Mouse (Mus musculus) small intestine, adult 2 months (tissue): ENCODE measurements at regions not wholly inside any gene's neighbourhood (a gene's known extent, or its start where the extent isn't known, plus 50 kb on each side); places are given as distances from the start of the nearest gene placed in this dataset.

Experiments
- CTCF ChIP-seq: fragments of 200-500 bp; IDR thresholded peaks from 2 replicates; pipeline ENCODE4 v1.5.1; 2012; ENCODE audit warnings: low read depth, mild to moderate bottlenecking, control low read depth, inconsistent platforms, low read length, moderate library complexity, mixed read lengths; ENCODE audit not compliant: insufficient replicate concordance, insufficient read length; ENCODE audit errors: extremely low read depth
- POLR2A ChIP-seq: fragments of 200-500 bp; IDR thresholded peaks from 2 replicates; pipeline ENCODE4 v1.6.1; 2012; ENCODE audit warnings: low read depth, mild to moderate bottlenecking, control low read depth, inconsistent platforms, low read length, moderate library complexity

DNA sequence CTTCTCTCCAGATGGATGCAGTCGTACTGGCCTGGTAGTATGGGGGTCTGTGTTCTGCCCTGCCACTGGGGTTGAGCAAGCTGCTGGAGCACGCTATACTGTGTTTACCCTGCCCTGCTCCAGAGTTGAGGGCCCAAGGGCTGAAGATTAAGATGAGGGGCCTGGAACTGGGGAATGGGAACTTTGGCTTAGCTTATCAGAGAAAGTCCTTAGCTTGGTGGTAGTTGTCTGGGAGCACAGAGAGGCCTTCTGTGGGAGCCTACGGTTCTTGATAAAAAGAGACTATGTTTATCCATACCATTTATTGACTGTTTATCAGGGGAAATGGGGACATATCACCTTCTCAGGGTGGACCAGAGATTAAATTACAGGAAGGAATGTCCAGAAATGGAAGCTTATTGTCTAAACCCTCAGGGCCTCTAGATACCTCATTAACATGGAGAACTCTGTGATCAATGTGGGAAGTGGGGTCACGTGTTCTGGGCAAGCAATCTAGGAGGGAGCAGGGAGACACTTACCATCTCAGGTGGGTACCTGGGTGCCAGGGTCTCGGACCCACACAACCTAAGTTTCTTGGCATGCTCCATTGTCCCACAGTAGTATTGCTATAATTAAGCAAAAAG, 58.7 kb downstream of the Mycn start:
- TF ChIP-seq POLR2A: no peak
- no peak for TF ChIP-seq CTCF
